13 mouse cellular contexts compared by ENCODE assay signal in the genomic region with DNA sequence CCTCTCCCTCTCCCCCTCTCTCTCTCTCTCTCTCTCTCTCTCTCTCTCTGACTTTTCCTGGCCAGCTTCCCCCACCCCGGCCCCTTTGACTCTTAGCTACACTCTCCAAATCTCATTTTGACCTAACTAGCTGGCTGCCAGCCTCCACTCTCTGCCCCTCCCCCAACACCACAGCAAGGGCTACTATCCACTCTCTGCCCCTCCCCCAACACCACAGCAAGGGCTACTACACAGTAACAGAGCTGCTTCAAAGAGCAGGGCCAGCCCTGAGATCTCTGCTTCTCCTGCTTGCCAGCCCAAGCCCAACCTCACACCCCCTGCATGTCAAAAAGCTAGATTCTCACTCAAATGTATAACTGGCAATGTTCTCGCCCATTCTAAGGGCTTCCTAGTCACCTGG. TPM values are rescaled to one million over a fixed set of nuclear protein-coding genes. Genes with fewer than 3 reads are reported as not detected.
A peak's percentile ranks its signal among the peaks of the same experiment; 100 is the strongest.
DNase-seq lines count a peak whose midpoint lies in the region; ATAC-seq lines count a peak whose summit lies in the region.
"Had no signal": no experiment of that assay in that cellular context is flagged by ENCODE, and none has a peak within 500 bp of the region (broad histone marks: within the 10 kb centered on the region; RNA-seq: fewer than 3 reads in every experiment).

No protein-coding gene starts in this region.

- no peak overlapping the region for H3K4me3 ChIP-seq in forebrain, embryonic 10.5 days
- no peak overlapping the region for H3K4me3 ChIP-seq in forebrain, embryonic 14.5 days (ENCODE audit: low read depth, low read length)
- H3K4me3 ChIP-seq in midbrain, embryonic 13.5 days (replicated peaks), result no peak overlapping the region
- no peak overlapping the region for H3K4me3 ChIP-seq in midbrain, embryonic 15.5 days
- H3K4me3 ChIP-seq: forebrain, embryonic 12.5 days; hindbrain, embryonic 12.5 days; liver, embryonic 15.5 days had no signal

- H3K4me1 ChIP-seq in forebrain, embryonic 10.5 days, result peaks cover 6% of the 10 kb centered on the region
- H3K4me1 ChIP-seq in forebrain, embryonic 14.5 days (ENCODE audit: control insufficient read depth, insufficient read depth, low read length), result no peaks in the 10 kb centered on the region
- no peaks in the 10 kb centered on the region for H3K4me1 ChIP-seq in midbrain, embryonic 13.5 days (replicated peaks)
- H3K4me1 ChIP-seq in midbrain, embryonic 15.5 days, result no peaks in the 10 kb centered on the region
- H3K4me1 ChIP-seq: forebrain, embryonic 12.5 days; hindbrain, embryonic 12.5 days; liver, embryonic 15.5 days had no signal

- no peaks in the 10 kb centered on the region for H3K27me3 ChIP-seq in forebrain, embryonic 10.5 days (ENCODE audit: poor library complexity, severe bottlenecking)
- H3K27me3 ChIP-seq in forebrain, embryonic 14.5 days (replicated peaks; ENCODE audit: control insufficient read depth, insufficient read depth, low read length), result no peaks in the 10 kb centered on the region
- no peaks in the 10 kb centered on the region for H3K27me3 ChIP-seq in midbrain, embryonic 13.5 days
- no peaks in the 10 kb centered on the region for H3K27me3 ChIP-seq in midbrain, embryonic 15.5 days (replicated peaks)
- H3K27me3 ChIP-seq: forebrain, embryonic 12.5 days; hindbrain, embryonic 12.5 days; liver, embryonic 15.5 days had no signal

- ATAC-seq in forebrain, embryonic 14.5 days, result no peak
- 0 out of 2 replicates have a peak, but pooled peaks have one; percentile 53 for ATAC-seq in midbrain, embryonic 13.5 days
- ATAC-seq in midbrain, embryonic 15.5 days (replicated peaks), result no peak
- ATAC-seq in megakaryocyte, adult 5-6 weeks (ENCODE audit: poor library complexity, severe bottlenecking), result no peak

- H3K4me2 ChIP-seq in forebrain, embryonic 14.5 days (ENCODE audit: low read length), result no peak overlapping the region
- no peak overlapping the region for H3K4me2 ChIP-seq in midbrain, embryonic 13.5 days (replicated peaks)
- H3K4me2 ChIP-seq in midbrain, embryonic 15.5 days, result no peak overlapping the region
- H3K4me2 ChIP-seq: forebrain, embryonic 12.5 days; hindbrain, embryonic 12.5 days; liver, embryonic 15.5 days had no signal

- no peak overlapping the region for H3K9ac ChIP-seq in forebrain, embryonic 14.5 days (ENCODE audit: low read length)
- no peak overlapping the region for H3K9ac ChIP-seq in midbrain, embryonic 13.5 days (replicated peaks)
- no peak overlapping the region for H3K9ac ChIP-seq in midbrain, embryonic 15.5 days
- H3K9ac ChIP-seq: forebrain, embryonic 12.5 days; hindbrain, embryonic 12.5 days; liver, embryonic 15.5 days had no signal

- no peaks in the 10 kb centered on the region for H3K36me3 ChIP-seq in forebrain, embryonic 10.5 days (replicated peaks)
- no peaks in the 10 kb centered on the region for H3K36me3 ChIP-seq in forebrain, embryonic 14.5 days (ENCODE audit: control insufficient read depth, insufficient read depth, low read length)
- no peaks in the 10 kb centered on the region for H3K36me3 ChIP-seq in midbrain, embryonic 13.5 days
- H3K36me3 ChIP-seq in midbrain, embryonic 15.5 days (replicated peaks), result no peaks in the 10 kb centered on the region
- H3K36me3 ChIP-seq: forebrain, embryonic 12.5 days; hindbrain, embryonic 12.5 days; liver, embryonic 15.5 days had no signal

- H3K27ac ChIP-seq in forebrain, embryonic 10.5 days, result no peak overlapping the region
- H3K27ac ChIP-seq in forebrain, embryonic 14.5 days (ENCODE audit: low read depth, low read length), result no peak overlapping the region
- H3K27ac ChIP-seq in midbrain, embryonic 13.5 days, result no peak overlapping the region
- H3K27ac ChIP-seq in midbrain, embryonic 15.5 days, result no peak overlapping the region
- H3K27ac ChIP-seq: forebrain, embryonic 12.5 days; hindbrain, embryonic 12.5 days; liver, embryonic 15.5 days had no signal

- no peaks in the 10 kb centered on the region for H3K9me3 ChIP-seq in forebrain, embryonic 10.5 days
- H3K9me3 ChIP-seq in forebrain, embryonic 14.5 days (replicated peaks; ENCODE audit: control insufficient read depth, low read length), result no peaks in the 10 kb centered on the region
- H3K9me3 ChIP-seq in midbrain, embryonic 13.5 days, result no peaks in the 10 kb centered on the region
- H3K9me3 ChIP-seq in midbrain, embryonic 15.5 days, result no peaks in the 10 kb centered on the region
- H3K9me3 ChIP-seq: forebrain, embryonic 12.5 days; hindbrain, embryonic 12.5 days; liver, embryonic 15.5 days had no signal

- peak; percentile 18 for DNase-seq in forebrain, embryonic 10.5 days (ENCODE audit: extremely low spot score, low spot score)
- no peak for DNase-seq in forebrain, embryonic 14.5 days (ENCODE audit: low spot score)
- peak; percentile 25 to 34 for DNase-seq in heart, adult 9 months (ENCODE audit: low spot score in 2 of 2)
- peak; percentile 28 for DNase-seq in mesoderm, embryonic 11.5 days (ENCODE audit: low read depth, low spot score)
- no peak for DNase-seq in thymus, postnatal 25 days
- DNase-seq: cerebellum, adult 2 months had no signal

- WGBS in forebrain, embryonic 10.5 days, result 34% methylated on average over 2 of the region's 2 CpGs
- WGBS in forebrain, embryonic 14.5 days, result 28% methylated on average over 2 of the region's 2 CpGs
- WGBS in midbrain, embryonic 13.5 days, result 39% methylated on average over 2 of the region's 2 CpGs
- 20% methylated on average over 2 of the region's 2 CpGs for WGBS in midbrain, embryonic 15.5 days

RNA-seq across cellular contexts. Expression of a gene that starts 0.7 kb away (rescaled TPM):
- 0.57 and 0.66 TPM in 2 replicates for polyA plus RNA-seq in forebrain, embryonic 10.5 days (2016; fragmentation: Nextera tagmentation; extraction: Ambion mirVana)
- not detected in 2 replicates for polyA plus RNA-seq in forebrain, embryonic 14.5 days (2014; fragmentation: Nextera tagmentation; extraction: Ambion mirVana)
- not detected in 2 replicates for polyA plus RNA-seq in midbrain, embryonic 13.5 days (2015; fragmentation: Nextera tagmentation; extraction: Ambion mirVana)
- polyA plus RNA-seq in midbrain, embryonic 15.5 days (2015; fragmentation: Nextera tagmentation; extraction: Ambion mirVana), result not detected in 2 replicates
- 0.21 and 0.54 TPM in 2 replicates for total RNA-seq in megakaryocyte, adult 5-6 weeks (2015)
- total RNA-seq in megakaryocyte, adult 5-6 weeks (2017), result 0.53 TPM in 1 of 2 replicates, not detected in the other
- total RNA-seq: layer of hippocampus, adult 18-20 months had no signal
- polyA plus RNA-seq: forebrain, embryonic 12.5 days; hindbrain, embryonic 12.5 days had no signal

RNA-seq across cellular contexts. Expression of a gene that starts 21.0 kb away (rescaled TPM):
- polyA plus RNA-seq in forebrain, embryonic 10.5 days (2016; fragmentation: Nextera tagmentation; extraction: Ambion mirVana), result 1.1 and 1.7 TPM in 2 replicates
- polyA plus RNA-seq in forebrain, embryonic 14.5 days (2014; fragmentation: Nextera tagmentation; extraction: Ambion mirVana), result 2.8 and 3.1 TPM in 2 replicates
- 2.5 and 3.1 TPM in 2 replicates for polyA plus RNA-seq in midbrain, embryonic 13.5 days (2015; fragmentation: Nextera tagmentation; extraction: Ambion mirVana)
- 2.5 and 2.7 TPM in 2 replicates for polyA plus RNA-seq in midbrain, embryonic 15.5 days (2015; fragmentation: Nextera tagmentation; extraction: Ambion mirVana)
- 242 and 270 TPM in 2 replicates for total RNA-seq in megakaryocyte, adult 5-6 weeks (2015)
- 138 and 141 TPM in 2 replicates for total RNA-seq in megakaryocyte, adult 5-6 weeks (2017)

RNA-seq across cellular contexts. Expression of a gene that starts 51.6 kb away (rescaled TPM):
- polyA plus RNA-seq in forebrain, embryonic 10.5 days (2016; fragmentation: Nextera tagmentation; extraction: Ambion mirVana), result not detected in 2 replicates
- not detected in 2 replicates for polyA plus RNA-seq in forebrain, embryonic 14.5 days (2014; fragmentation: Nextera tagmentation; extraction: Ambion mirVana)
- not detected in 2 replicates for polyA plus RNA-seq in midbrain, embryonic 13.5 days (2015; fragmentation: Nextera tagmentation; extraction: Ambion mirVana)
- not detected in 2 replicates for polyA plus RNA-seq in midbrain, embryonic 15.5 days (2015; fragmentation: Nextera tagmentation; extraction: Ambion mirVana)
- 16.9 and 21.9 TPM in 2 replicates for total RNA-seq in megakaryocyte, adult 5-6 weeks (2015)
- total RNA-seq in megakaryocyte, adult 5-6 weeks (2017), result 10.4 and 12.3 TPM in 2 replicates
- polyA plus RNA-seq: cerebellum, adult 2 months; forebrain, embryonic 12.5 days; hindbrain, embryonic 12.5 days had no signal

Comparison
In these comparisons a context has a peak if more than half of its experiments do, and no peak if none do; other contexts are left out.
1. DNase-seq: peak in forebrain, embryonic 10.5 days (single experiment), heart, adult 9 months (2 of 2) and mesoderm, embryonic 11.5 days (single experiment); none in forebrain, embryonic 14.5 days (single experiment) and thymus, postnatal 25 days (single experiment).